Mouse (Mus musculus) C2C12 (cell line): ENCODE data around the gene Trip11. TPM values are rescaled to one million over a fixed set of nuclear protein-coding genes. Genes with fewer than 3 reads are reported as not detected.

ENCODE experiments used
- H3K27me3 ChIP-seq: one replicate; pipeline ENCODE4 v1.6.1; 2011; ENCODE audit not compliant: control insufficient read depth, insufficient read depth, insufficient read length
- H3K36me3 ChIP-seq: one replicate; pipeline ENCODE4 v1.6.1; 2011; ENCODE audit not compliant: control insufficient read depth, insufficient read depth
- H3K4me3 ChIP-seq: one replicate; pipeline ENCODE4 v1.5.1; 2011; ENCODE audit warnings: mild to moderate bottlenecking, control low read depth; ENCODE audit not compliant: poor library complexity, insufficient read depth, severe bottlenecking
- H3K79me2 ChIP-seq: one replicate; pipeline ENCODE4 v1.6.1; 2011; ENCODE audit not compliant: control insufficient read depth, insufficient read depth
- H3K79me3 ChIP-seq: one replicate; pipeline ENCODE4 v1.6.1; 2011; ENCODE audit warnings: low read depth, control low read depth
- H3ac ChIP-seq: one replicate; pipeline ENCODE3; 2011; ENCODE audit warnings: low read depth; ENCODE audit not compliant: control insufficient read depth, insufficient read length
- CEBPB ChIP-seq: IDR thresholded peaks from one replicate; pipeline ENCODE4 v1.6.1; 2011; ENCODE audit warnings: low read depth, mild to moderate bottlenecking, control low read depth, moderate library complexity
- CTCF ChIP-seq: IDR thresholded peaks from one replicate; pipeline ENCODE4 v1.5.1; 2011; ENCODE audit not compliant: control insufficient read depth, insufficient read depth, insufficient read length
- FOSL1 ChIP-seq: IDR thresholded peaks from one replicate; pipeline ENCODE4 v1.8.0; 2011; ENCODE audit warnings: mild to moderate bottlenecking, low read length; ENCODE audit not compliant: poor library complexity, insufficient read depth, severe bottlenecking
- MAX ChIP-seq: IDR thresholded peaks from one replicate; pipeline ENCODE4 v1.6.1; 2011; ENCODE audit warnings: mild to moderate bottlenecking, control low read depth
- MYOD1 ChIP-seq: IDR thresholded peaks from one replicate; pipeline ENCODE4 v1.6.1; 2011; ENCODE audit warnings: low read depth; ENCODE audit not compliant: control insufficient read depth, insufficient read length
- MYOG ChIP-seq: IDR thresholded peaks from one replicate; pipeline ENCODE4 v1.6.1; 2011; ENCODE audit not compliant: control insufficient read depth, insufficient read length; ENCODE audit errors: extremely low read depth
- USF1 ChIP-seq: IDR thresholded peaks from one replicate; pipeline ENCODE4 v1.6.1; 2011; ENCODE audit warnings: low read depth, mild to moderate bottlenecking, control low read depth, moderate library complexity
- polyA plus RNA-seq: library from polyadenylated mRNA; unstranded; fragments of >200 nt; fragmentation: generic; extraction: Trizol; gene quantifications from one replicate; pipeline ENCODE4 v1.2.1, GENCODE M21; 2012; ENCODE audit warnings: missing spikeins

Trip11 gene
- polyA plus RNA-seq, 1 experiment, result 2.4 TPM

DNA sequence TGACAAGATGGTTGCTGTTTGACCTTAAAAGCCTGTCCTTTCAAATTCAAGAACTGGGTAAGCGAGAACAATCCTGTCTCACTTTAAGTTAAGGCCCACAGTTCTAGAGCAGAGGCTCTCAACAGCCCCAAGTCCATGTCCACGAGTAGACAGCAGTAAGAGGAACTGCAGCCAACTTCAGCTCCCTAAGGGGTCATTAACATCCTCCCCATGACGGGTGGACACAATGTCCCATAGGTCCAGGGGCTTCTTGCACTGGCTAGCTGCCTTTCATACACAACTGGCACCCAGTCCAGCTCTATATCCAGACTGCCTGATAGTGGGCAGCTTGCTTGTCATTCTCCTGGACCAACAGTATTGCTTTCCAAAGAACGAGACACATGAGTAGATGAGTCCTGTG, 35.7 kb upstream of the Trip11 start:
- no peak for TF ChIP-seq CTCF
- no peak for TF ChIP-seq USF1
- TF ChIP-seq FOSL1, result no peak
- TF ChIP-seq CEBPB, result no peak
- no peak for TF ChIP-seq MYOD1
- no peak for TF ChIP-seq MYOG
- no peak for TF ChIP-seq MAX
- H3K4me3 ChIP-seq, result no peak overlapping the region
- H3K27me3 ChIP-seq, result no peaks in the 10 kb centered on the region
- H3K79me3 ChIP-seq, result peaks cover 6% of the 10 kb centered on the region
- H3K36me3 ChIP-seq, result peaks cover 19% of the 10 kb centered on the region
- H3K79me2 ChIP-seq, result peaks cover 43% of the 10 kb centered on the region
- no peak overlapping the region for H3ac ChIP-seq

- Histone ChIP-seq H3K36me3 (peaks cover 19% of the 10 kb centered on the region), H3K4me3 (no peak overlapping the region), H3K79me3 (peaks cover 6% of the 10 kb centered on the region), H3K27me3 (no peaks in the 10 kb centered on the region), H3K79me2 (peaks cover 36% of the 10 kb centered on the region), H3ac (no peak overlapping the region)
- TF ChIP-seq USF1 (no peak), MYOD1 (no peak), MAX (no peak), MYOG (no peak)
Observed at GRCm38 (mm10) chr12:101947986-101948385, 34.9 kb upstream of the Trip11 start.

GRCm38 (mm10) chr12:101937572-101937971, 24.5 kb upstream of the Trip11 start:
- H3K79me2 ChIP-seq, result no peaks in the 10 kb centered on the region
- H3ac ChIP-seq, result no peak overlapping the region
- TF ChIP-seq MYOD1, result no peak
- no peak for TF ChIP-seq CTCF
- no peak for TF ChIP-seq MAX
- TF ChIP-seq FOSL1, result no peak
- no peak for TF ChIP-seq CEBPB
- TF ChIP-seq MYOG, result no peak
- no peak for TF ChIP-seq USF1
- H3K79me3 ChIP-seq, result no peaks in the 10 kb centered on the region
- H3K36me3 ChIP-seq, result peaks cover 39% of the 10 kb centered on the region
- no peaks in the 10 kb centered on the region for H3K27me3 ChIP-seq
- H3K4me3 ChIP-seq, result no peak overlapping the region

DNA sequence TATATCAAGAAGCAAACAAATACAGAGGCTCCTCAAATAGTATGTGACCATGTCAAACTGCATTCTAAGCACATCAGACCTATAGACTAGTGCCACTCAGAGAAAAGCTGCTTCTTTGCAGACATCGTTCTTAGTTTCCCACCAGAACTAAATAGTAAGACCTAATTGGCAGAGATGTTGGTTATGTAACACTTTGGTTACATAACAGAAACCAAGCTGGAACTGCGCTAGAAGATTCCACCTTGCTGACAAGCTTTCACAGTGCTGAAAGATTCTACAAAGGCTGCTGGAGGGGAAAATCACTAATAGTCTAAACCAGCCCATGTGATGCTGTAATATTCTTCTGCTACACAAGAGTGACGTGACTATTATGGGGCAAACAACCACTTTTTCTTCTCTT, 22.2 kb upstream of the Trip11 start:
- no peak overlapping the region for H3K4me3 ChIP-seq
- no peak overlapping the region for H3ac ChIP-seq
- TF ChIP-seq CEBPB (no peak), FOSL1 (no peak), MYOG (no peak), USF1 (no peak)
- H3K36me3 ChIP-seq, result peaks cover 37% of the 10 kb centered on the region
- H3K79me3 ChIP-seq, result no peaks in the 10 kb centered on the region
- no peaks in the 10 kb centered on the region for H3K27me3 ChIP-seq
- H3K79me2 ChIP-seq, result no peaks in the 10 kb centered on the region

- Histone ChIP-seq H3K27me3 (no peaks in the 10 kb centered on the region), H3K36me3 (peaks cover 48% of the 10 kb centered on the region), H3K79me2 (no peaks in the 10 kb centered on the region), H3ac (no peak overlapping the region), H3K4me3 (no peak overlapping the region), H3K79me3 (no peaks in the 10 kb centered on the region)
- TF ChIP-seq CTCF, result no peak
- no peak for TF ChIP-seq USF1
- TF ChIP-seq FOSL1, result no peak
- no peak for TF ChIP-seq MAX
- no peak for TF ChIP-seq MYOG
- no peak for TF ChIP-seq CEBPB
- no peak for TF ChIP-seq MYOD1
Observed at GRCm38 (mm10) chr12:101928423-101928822, 15.4 kb upstream of the Trip11 start.

- Histone ChIP-seq H3K36me3 (peaks cover 24% of the 10 kb centered on the region), H3K4me3 (no peak overlapping the region), H3ac (no peak overlapping the region)
Observed at GRCm38 (mm10) chr12:101922313-101922712, 9.2 kb upstream of the Trip11 start.

More at GRCm38 (mm10) chr12:101922313-101922712, 9.2 kb upstream of the Trip11 start:
- Histone ChIP-seq H3K79me2 (no peaks in the 10 kb centered on the region), H3K27me3 (no peaks in the 10 kb centered on the region), H3K79me3 (no peaks in the 10 kb centered on the region)
- no peak for TF ChIP-seq CTCF
- TF ChIP-seq USF1, result no peak
- TF ChIP-seq FOSL1, result no peak
- no peak for TF ChIP-seq MAX
- TF ChIP-seq MYOD1, result no peak
- no peak for TF ChIP-seq MYOG
- no peak for TF ChIP-seq CEBPB
